Mouse (Mus musculus) embryonic facial prominence, embryonic 11.5 days (tissue): Measurements from ENCODE around the gene Rpl12. TPM values are rescaled to one million over a fixed set of nuclear protein-coding genes. Genes with fewer than 3 reads are reported as not detected.

Source experiments
- ATAC-seq: fragments of 200-750 bp; cut with Nextera tagmentation; replicated peaks from 2 replicates; pipeline ENCODE4 v1.8.0; 2017; ENCODE audit warnings: low read depth; ENCODE audit not compliant: insufficient number of reproducible peaks, low FRiP score, low TSS enrichment
- DNase-seq: peaks from one replicate; pipeline ENCODE4 v3.0.0-alpha.2; 2015; ENCODE audit warnings: low spot score
- H3K27ac ChIP-seq: fragments of 300-500 bp; sonication (generic); replicated peaks from 2 replicates; pipeline ENCODE4 v1.5.1; 2014; ENCODE audit warnings: mild to moderate bottlenecking, low read depth, low read length, control low read depth
- H3K27me3 ChIP-seq: fragments of 300-500 bp; sonication (generic); 2 replicates; pipeline ENCODE4 v1.6.1; 2014; ENCODE audit warnings: mild to moderate bottlenecking, low read length, moderate library complexity, mixed read lengths; ENCODE audit not compliant: control insufficient read depth, insufficient read depth
- H3K36me3 ChIP-seq: fragments of 300-500 bp; sonication (generic); replicated peaks from 2 replicates; pipeline ENCODE4 v1.6.1; 2014; ENCODE audit warnings: low read depth, mild to moderate bottlenecking, low read length, moderate library complexity, mixed read lengths; ENCODE audit not compliant: control insufficient read depth, insufficient read depth
- H3K4me1 ChIP-seq: fragments of 300-500 bp; sonication (generic); 2 replicates; pipeline ENCODE4 v1.6.1; 2014; ENCODE audit warnings: low read length, mixed read lengths; ENCODE audit not compliant: control insufficient read depth, insufficient read depth
- H3K4me2 ChIP-seq: fragments of 300-500 bp; sonication (generic); 2 replicates; pipeline ENCODE4 v1.6.1; 2014; ENCODE audit warnings: low read depth, mild to moderate bottlenecking, control low read depth, low read length, moderate library complexity
- H3K4me3 ChIP-seq: fragments of 300-500 bp; sonication (generic); 2 replicates; pipeline ENCODE4 v1.5.1; 2014; ENCODE audit warnings: low read depth, low read length, control low read depth
- H3K9ac ChIP-seq: fragments of 300-500 bp; sonication (generic); replicated peaks from 2 replicates; pipeline ENCODE4 v1.6.1; 2014; ENCODE audit warnings: mild to moderate bottlenecking, control low read depth, low read length
- H3K9me3 ChIP-seq: fragments of 300-500 bp; sonication (generic); replicated peaks from 2 replicates; pipeline ENCODE4 v1.6.1; 2016; ENCODE audit warnings: mild to moderate bottlenecking, low read length, inconsistent platforms, mixed read lengths; ENCODE audit not compliant: control insufficient read depth
- WGBS: fragments of 180-500 bp; shearing (Covaris S2); extraction: QIAGEN DNeasy Blood & Tissue Kit; methylation state at CpG from one replicate; pipeline ENCODE4 v1.1.7; 2014; 5-methylcytosine and 5-hydroxymethylcytosine counted together
- polyA plus RNA-seq: library from polyadenylated mRNA; unstranded; fragments of >200 nt; fragmentation: Nextera tagmentation; extraction: Ambion mirVana; gene quantifications from 2 replicates; pipeline ENCODE4 v1.2.1, GENCODE M21; 2014

The Rpl12 gene
- polyA plus RNA-seq, 1 experiment from 2014 or later, result 162 TPM

DNA sequence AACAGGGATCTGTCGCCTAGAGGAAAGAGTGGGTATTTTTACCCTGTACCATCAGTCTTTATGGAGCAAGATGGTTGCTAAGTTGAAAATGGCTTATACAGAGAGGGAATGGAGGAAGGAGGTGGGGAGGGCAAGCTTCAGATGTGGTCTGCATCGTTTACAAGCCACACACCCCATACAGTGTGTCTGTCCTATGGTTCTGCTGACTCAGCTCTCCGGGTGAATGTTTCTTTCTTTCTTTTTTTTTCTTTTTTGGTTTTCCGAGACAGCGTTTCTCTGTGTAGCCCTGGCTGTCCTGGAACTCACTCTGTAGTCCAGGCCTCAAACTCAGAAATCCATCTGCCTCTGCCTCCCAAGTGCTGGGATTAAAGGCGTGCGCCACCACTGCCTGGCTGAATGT is 40.1 kb upstream of the Rpl12 start:
- Histone ChIP-seq H3K9ac (no peak overlapping the region), H3K27me3 (no peaks in the 10 kb centered on the region), H3K27ac (no peak overlapping the region), H3K4me2 (no peak overlapping the region), H3K4me1 (no peaks in the 10 kb centered on the region), H3K36me3 (no peaks in the 10 kb centered on the region; the same call in none of the 2 replicates), H3K9me3 (no peaks in the 10 kb centered on the region), H3K4me3 (no peak overlapping the region)
- DNase-seq (no peak), ATAC-seq (no peak)
- 84% methylated on average over 7 of the region's 7 CpGs for WGBS

DNA sequence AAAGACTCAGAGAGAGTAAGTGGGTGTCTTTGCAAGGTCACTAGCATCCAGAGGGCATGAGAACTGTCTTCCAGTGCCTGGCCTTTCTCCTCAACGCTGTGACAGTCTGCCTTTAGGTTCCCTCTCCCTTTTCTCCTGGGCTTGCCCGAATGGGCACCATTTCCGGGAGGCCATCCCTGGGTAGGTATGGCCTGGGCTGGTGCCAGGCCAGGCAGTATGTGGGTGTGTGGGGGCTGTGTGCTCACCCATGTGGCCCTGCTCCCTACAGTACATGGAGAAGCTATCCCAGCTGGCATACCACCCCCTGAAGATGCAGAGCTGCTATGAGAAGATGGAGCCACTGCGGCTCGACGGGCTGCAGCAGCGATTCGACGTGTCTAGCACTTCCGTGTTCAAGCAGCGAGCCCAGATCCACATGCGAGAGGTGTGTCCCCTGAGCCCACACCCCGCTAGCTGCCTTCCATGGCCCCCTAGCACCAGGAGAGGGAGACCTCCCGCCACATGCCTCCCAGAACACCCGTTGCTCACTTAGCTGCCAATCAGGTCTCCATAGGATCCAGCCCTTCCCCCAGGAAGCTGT is 39.5 kb upstream of the Rpl12 start:
- H3K4me2 ChIP-seq, result no peak overlapping the region
- H3K27ac ChIP-seq, result no peak overlapping the region
- H3K9ac ChIP-seq, result no peak overlapping the region
- ATAC-seq (no peak), DNase-seq (no peak)
- H3K9me3 ChIP-seq, result no peaks in the 10 kb centered on the region
- no peaks in the 10 kb centered on the region for H3K4me1 ChIP-seq
- H3K4me3 ChIP-seq, result no peak overlapping the region
- no peaks in the 10 kb centered on the region; the same call in none of the 2 replicates for H3K36me3 ChIP-seq
- H3K27me3 ChIP-seq, result no peaks in the 10 kb centered on the region
- 90% methylated on average over 15 of the region's 15 CpGs for WGBS

DNA sequence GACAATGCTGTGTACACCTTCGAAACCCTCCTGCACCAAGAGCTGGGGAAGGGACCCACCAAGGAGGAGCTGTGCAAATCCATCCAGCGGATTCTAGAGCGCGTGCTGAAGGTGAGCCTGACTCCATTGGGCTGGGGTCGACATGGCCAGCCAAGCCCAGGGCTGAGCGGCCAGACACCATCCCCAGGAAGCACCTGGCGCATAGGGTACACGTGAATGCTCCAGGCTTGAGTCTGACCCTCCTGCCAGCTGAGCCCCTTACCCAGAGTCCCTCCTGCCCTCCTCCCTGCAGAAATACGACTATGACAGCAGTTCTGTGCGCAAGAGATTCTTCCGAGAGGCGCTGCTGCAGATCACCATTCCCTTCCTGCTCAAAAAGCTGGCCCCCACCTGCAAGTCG is 38.8 kb upstream of the Rpl12 start:
- DNase-seq (no peak), ATAC-seq (no peak)
- WGBS, result 89% methylated on average over 13 of the region's 13 CpGs
- H3K4me3 ChIP-seq, result no peak overlapping the region
- H3K36me3 ChIP-seq, result no peaks in the 10 kb centered on the region; the same call in none of the 2 replicates
- H3K27ac ChIP-seq, result no peak overlapping the region
- no peak overlapping the region for H3K9ac ChIP-seq
- H3K9me3 ChIP-seq, result no peaks in the 10 kb centered on the region
- H3K4me1 ChIP-seq, result no peaks in the 10 kb centered on the region
- H3K27me3 ChIP-seq, result no peaks in the 10 kb centered on the region
- no peak overlapping the region for H3K4me2 ChIP-seq

DNA sequence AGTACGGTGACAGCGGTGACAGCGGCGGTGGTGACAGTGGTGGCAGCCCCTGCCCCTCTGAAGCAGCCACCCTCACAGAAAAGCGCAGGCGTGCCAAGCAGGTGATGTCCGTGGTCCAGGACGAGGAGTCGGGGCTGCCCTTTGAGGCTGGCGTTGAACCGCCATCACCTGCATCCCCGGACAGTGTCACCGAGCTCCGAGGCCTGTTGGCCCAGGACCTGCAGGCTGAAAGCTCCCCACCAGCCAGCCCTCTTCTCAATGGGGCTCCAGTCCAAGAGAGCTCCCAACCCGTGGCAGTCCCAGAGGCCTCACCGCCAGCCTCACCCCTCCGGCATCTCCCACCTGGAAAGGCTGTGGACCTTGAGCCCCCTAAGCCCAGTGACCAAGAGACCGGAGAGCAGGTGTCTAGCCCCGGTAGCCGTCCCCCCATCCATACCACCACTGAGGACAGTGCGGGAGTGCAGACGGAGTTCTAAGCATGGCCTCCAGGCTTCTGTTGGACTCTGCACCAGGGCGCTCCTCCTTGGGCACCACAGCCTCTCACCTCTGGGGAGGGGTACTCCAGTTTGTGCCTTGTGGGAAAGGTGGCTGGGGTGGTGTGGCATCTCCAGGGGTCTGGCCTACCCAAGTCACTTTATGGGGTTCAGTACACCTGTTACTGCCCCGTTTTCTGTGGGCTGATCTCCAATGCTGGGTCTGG is 37.7 kb upstream of the Rpl12 start:
- H3K36me3 ChIP-seq, result no peaks in the 10 kb centered on the region; the same call in none of the 2 replicates

DNA sequence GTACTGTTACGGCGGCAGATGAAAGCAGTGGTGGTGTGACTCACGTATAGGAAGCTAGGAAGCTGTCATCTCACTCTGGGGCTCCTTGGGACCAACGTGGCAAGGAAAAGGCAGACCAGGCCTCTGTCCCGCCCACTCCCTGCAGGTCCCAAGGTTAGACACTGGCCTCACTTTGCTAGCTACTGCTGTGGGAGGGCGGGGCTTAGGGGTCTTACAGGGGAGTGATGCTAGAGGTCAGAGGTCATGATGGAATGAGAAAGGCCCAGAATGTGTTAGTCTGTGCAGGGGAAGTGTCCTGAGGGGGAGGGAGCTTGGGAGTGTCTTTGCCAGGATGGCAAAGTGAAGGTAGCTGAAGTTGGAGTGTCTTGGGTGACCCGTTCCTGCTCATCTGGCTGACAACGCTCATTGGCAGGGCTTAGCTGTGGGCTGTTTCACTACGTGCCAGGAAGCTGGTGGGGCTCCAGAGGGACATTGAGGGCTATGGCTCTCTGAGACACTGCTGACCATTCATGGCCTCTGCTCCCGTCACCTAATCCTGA is 37.0 kb upstream of the Rpl12 start:
- no peak for ATAC-seq
- H3K36me3 ChIP-seq, result no peaks in the 10 kb centered on the region; the same call in none of the 2 replicates
- H3K27me3 ChIP-seq, result no peaks in the 10 kb centered on the region
- no peak overlapping the region for H3K27ac ChIP-seq
- H3K4me2 ChIP-seq, result no peak overlapping the region
- no peak overlapping the region for H3K4me3 ChIP-seq
- DNase-seq, result no peak
- 75% methylated on average over 10 of the region's 10 CpGs for WGBS
- H3K9ac ChIP-seq, result no peak overlapping the region
- H3K4me1 ChIP-seq, result no peaks in the 10 kb centered on the region
- no peaks in the 10 kb centered on the region for H3K9me3 ChIP-seq

More for the DNA sequence above, 37.7 kb upstream of the Rpl12 start:
- Histone ChIP-seq H3K4me1 (no peaks in the 10 kb centered on the region), H3K27me3 (no peaks in the 10 kb centered on the region), H3K4me3 (no peak overlapping the region), H3K9ac (no peak overlapping the region), H3K9me3 (no peaks in the 10 kb centered on the region), H3K27ac (no peak overlapping the region), H3K4me2 (no peak overlapping the region)
- DNase-seq, result no peak
- 91% methylated on average over 24 of the region's 24 CpGs for WGBS
- ATAC-seq, result 0 out of 2 replicates have a peak, but pooled peaks have one; percentile 10

DNA sequence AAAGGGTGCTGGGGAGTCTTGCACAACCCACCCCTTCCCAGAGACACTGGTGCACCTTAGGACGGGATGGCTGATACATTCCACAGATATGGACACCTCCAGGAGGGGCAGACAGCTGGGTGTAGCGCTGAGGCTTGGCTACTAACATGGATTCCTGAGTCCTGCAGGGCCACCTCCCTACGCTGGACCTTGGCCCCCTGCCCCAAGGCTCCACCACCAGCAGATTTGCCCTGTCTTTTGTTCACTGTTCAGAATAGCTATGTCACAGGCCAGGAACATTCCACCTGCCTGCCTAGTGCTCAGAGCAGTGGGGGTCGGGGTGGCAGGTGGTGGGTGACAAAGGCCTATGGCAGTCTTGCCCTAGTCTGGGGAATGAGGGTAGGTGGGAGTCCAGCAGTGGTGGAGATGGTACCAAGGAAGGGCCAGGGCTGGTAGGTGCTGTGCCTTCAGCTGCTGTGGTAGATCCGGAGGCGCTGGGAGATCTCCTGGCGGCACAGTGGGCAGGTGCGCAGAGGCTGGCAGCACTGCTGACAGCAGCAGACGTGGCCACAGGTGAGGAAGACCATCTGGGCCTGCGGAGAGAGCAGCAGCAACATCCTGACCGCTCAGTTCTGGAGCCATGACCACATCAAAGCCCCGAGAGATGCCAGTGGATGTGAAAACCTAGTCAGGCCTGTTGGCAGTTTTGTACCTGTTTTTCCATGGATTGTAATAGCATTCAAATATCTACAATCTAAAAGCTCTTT is 34.9 kb upstream of the Rpl12 start:
- H3K27ac ChIP-seq, result no peak overlapping the region

DNA sequence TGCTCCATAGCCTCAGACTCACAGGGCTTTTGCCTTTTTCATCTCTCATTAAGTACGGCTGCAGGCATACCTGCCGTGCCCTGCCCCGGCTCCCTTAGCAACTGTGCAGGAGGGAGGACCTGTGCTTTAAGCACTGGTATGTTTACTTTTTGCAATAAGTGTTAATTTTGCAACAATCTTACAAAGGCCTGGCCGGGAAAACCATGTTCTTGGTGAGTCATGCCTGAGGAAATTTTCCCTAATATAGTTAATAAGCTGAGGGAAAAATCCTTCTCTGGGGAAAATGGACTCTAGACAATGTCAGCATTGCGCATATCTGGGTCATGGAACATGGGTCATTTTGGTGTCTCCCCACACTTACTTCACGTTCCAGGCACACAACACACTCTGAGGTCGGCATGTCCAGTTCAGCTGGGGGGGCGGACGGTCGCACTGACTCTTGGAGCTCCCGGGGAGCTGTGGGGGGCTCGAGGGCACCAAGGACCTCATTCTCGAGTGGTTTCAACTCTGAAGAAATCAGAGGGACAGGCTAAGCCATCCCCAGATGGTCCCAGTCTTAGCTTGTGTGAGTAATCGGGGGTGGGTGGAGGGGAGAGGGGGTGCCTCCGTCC is 33.6 kb upstream of the Rpl12 start:
- no peak for ATAC-seq
- Histone ChIP-seq H3K27me3 (no peaks in the 10 kb centered on the region), H3K4me2 (no peak overlapping the region)

More for the DNA sequence above, 34.9 kb upstream of the Rpl12 start:
- no peak overlapping the region for H3K4me3 ChIP-seq
- H3K4me1 ChIP-seq, result no peaks in the 10 kb centered on the region
- H3K27me3 ChIP-seq, result no peaks in the 10 kb centered on the region
- no peak overlapping the region for H3K9ac ChIP-seq
- WGBS, result 88% methylated on average over 12 of the region's 12 CpGs
- DNase-seq (no peak), ATAC-seq (no peak)
- no peaks in the 10 kb centered on the region; the same call in 1 of the 2 replicates for H3K36me3 ChIP-seq
- H3K9me3 ChIP-seq, result no peaks in the 10 kb centered on the region
- no peak overlapping the region for H3K4me2 ChIP-seq

More for the DNA sequence above, 33.6 kb upstream of the Rpl12 start:
- DNase-seq, result no peak
- Histone ChIP-seq H3K9ac (no peak overlapping the region), H3K4me3 (no peak overlapping the region), H3K4me1 (no peaks in the 10 kb centered on the region), H3K36me3 (no peaks in the 10 kb centered on the region), H3K9me3 (no peaks in the 10 kb centered on the region), H3K27ac (no peak overlapping the region)
- WGBS, result 79% methylated on average over 15 of the region's 15 CpGs
